Mouse (Mus musculus): ENCODE results near the gene Gzmm. TPM values are rescaled to one million over a fixed set of nuclear protein-coding genes. Genes with fewer than 3 reads are reported as not detected.

Gzmm gene
- polyA plus RNA-seq, 1 experiment from 2014 or later = 0.45 TPM

GRCm38 (mm10) chr10:79664131-79664665 is 24.6 kb upstream of the Gzmm start, which contains the start of gene Madcam1:
Madcam1 (plus strand) TSS chr10:79664559.
- H3K4me3 ChIP-seq (ENCODE audit: low read depth, low read length) = no peak within 1 kb of the TSS
- H3K4me1 ChIP-seq (ENCODE audit: control insufficient read depth, insufficient read depth, low read length) = no peaks in the 10 kb centered on the region
- no peaks in the 10 kb centered on the region for H3K27me3 ChIP-seq (ENCODE audit: control insufficient read depth, insufficient read depth, low read length)
- H3K27ac ChIP-seq (replicated peaks; ENCODE audit: low read depth, low read length) = no peak within 1 kb of the TSS
- no peak within 1 kb of the TSS for H3K9ac ChIP-seq (ENCODE audit: low read length)
- no peaks in the 10 kb centered on the region for H3K36me3 ChIP-seq (ENCODE audit: control insufficient read depth, insufficient read depth, low read length)
- peak; percentile 36; the same call in 1 of the 2 replicates for ATAC-seq (ENCODE audit: insufficient number of reproducible peaks, low FRiP score, low TSS enrichment, low read depth)
- peak; percentile 94 for DNase-seq (ENCODE audit: low spot score)
- 10% methylated on average over 13 of the region's 13 CpGs for WGBS
- H3K4me2 ChIP-seq (ENCODE audit: low read depth, severe bottlenecking) = no peak within 1 kb of the TSS
- no peaks in the 10 kb centered on the region for H3K9me3 ChIP-seq (ENCODE audit: control insufficient read depth, low read length)

- Histone ChIP-seq H3K9me3 (ENCODE audit: control insufficient read depth, low read length) (no peaks in the 10 kb centered on the region), H3K27ac (replicated peaks; ENCODE audit: low read depth, low read length) (no peak overlapping the region), H3K4me2 (ENCODE audit: low read depth, severe bottlenecking) (no peak overlapping the region), H3K36me3 (ENCODE audit: control insufficient read depth, insufficient read depth, low read length) (no peaks in the 10 kb centered on the region), H3K9ac (ENCODE audit: low read length) (no peak overlapping the region), H3K4me3 (ENCODE audit: low read depth, low read length) (no peak overlapping the region), H3K4me1 (ENCODE audit: control insufficient read depth, insufficient read depth, low read length) (peaks cover 2% of the 10 kb centered on the region), H3K27me3 (ENCODE audit: control insufficient read depth, insufficient read depth, low read length) (no peaks in the 10 kb centered on the region)
- ATAC-seq (ENCODE audit: insufficient number of reproducible peaks, low FRiP score, low TSS enrichment, low read depth) (no peak), DNase-seq (ENCODE audit: low spot score) (no peak)
- 82% methylated on average over 8 of the region's 8 CpGs for WGBS
Observed at GRCm38 (mm10) chr10:79665051-79665450, 23.8 kb upstream of the Gzmm start.

DNA sequence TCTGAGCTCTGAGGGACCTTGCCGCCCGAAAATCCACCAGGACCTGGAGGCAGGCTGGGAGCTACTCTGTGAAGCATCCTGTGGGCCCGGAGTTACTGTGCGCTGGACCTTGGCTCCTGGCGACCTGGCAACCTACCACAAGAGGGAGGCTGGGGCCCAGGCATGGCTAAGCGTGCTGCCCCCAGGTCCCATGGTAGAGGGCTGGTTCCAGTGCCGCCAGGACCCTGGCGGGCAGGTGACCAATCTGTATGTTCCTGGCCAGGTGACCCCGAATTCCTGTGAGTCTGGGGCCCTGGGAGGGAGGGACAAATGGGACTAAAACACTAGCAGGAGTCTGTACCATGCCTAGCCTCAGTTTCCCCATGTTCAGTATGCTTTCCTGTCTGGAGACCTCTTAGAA is 22.3 kb upstream of the Gzmm start:
- WGBS = 66% methylated on average over 9 of the region's 9 CpGs
- ATAC-seq (ENCODE audit: insufficient number of reproducible peaks, low FRiP score, low TSS enrichment, low read depth) = no peak
- no peak overlapping the region for H3K9ac ChIP-seq (ENCODE audit: low read length)

GRCm38 (mm10) chr10:79668076-79668475 is 20.7 kb upstream of the Gzmm start:
- ATAC-seq (ENCODE audit: insufficient number of reproducible peaks, low FRiP score, low TSS enrichment, low read depth) (no peak), DNase-seq (ENCODE audit: low spot score) (no peak)
- Histone ChIP-seq H3K4me3 (ENCODE audit: low read depth, low read length) (no peak overlapping the region; the same call in 1 of the 2 replicates), H3K27me3 (ENCODE audit: control insufficient read depth, insufficient read depth, low read length) (no peaks in the 10 kb centered on the region), H3K36me3 (ENCODE audit: control insufficient read depth, insufficient read depth, low read length) (peaks cover 3% of the 10 kb centered on the region; the same call in 1 of the 2 replicates), H3K9ac (ENCODE audit: low read length) (no peak overlapping the region), H3K4me1 (ENCODE audit: control insufficient read depth, insufficient read depth, low read length) (peaks cover 8% of the 10 kb centered on the region), H3K9me3 (ENCODE audit: control insufficient read depth, low read length) (no peaks in the 10 kb centered on the region), H3K4me2 (ENCODE audit: low read depth, severe bottlenecking) (no peak overlapping the region), H3K27ac (replicated peaks; ENCODE audit: low read depth, low read length) (no peak overlapping the region)
- 83% methylated on average over 5 of the region's 5 CpGs for WGBS

More for the DNA sequence above, 22.3 kb upstream of the Gzmm start:
- Histone ChIP-seq H3K4me2 (ENCODE audit: low read depth, severe bottlenecking) (no peak overlapping the region), H3K4me3 (ENCODE audit: low read depth, low read length) (no peak overlapping the region), H3K27me3 (ENCODE audit: control insufficient read depth, insufficient read depth, low read length) (no peaks in the 10 kb centered on the region), H3K27ac (replicated peaks; ENCODE audit: low read depth, low read length) (no peak overlapping the region), H3K36me3 (ENCODE audit: control insufficient read depth, insufficient read depth, low read length) (no peaks in the 10 kb centered on the region), H3K9me3 (ENCODE audit: control insufficient read depth, low read length) (no peaks in the 10 kb centered on the region), H3K4me1 (ENCODE audit: control insufficient read depth, insufficient read depth, low read length) (peaks cover 8% of the 10 kb centered on the region)
- DNase-seq (ENCODE audit: low spot score) = no peak

GRCm38 (mm10) chr10:79668771-79669575 is 19.8 kb upstream of the Gzmm start, which contains the start of gene Tpgs1:
Tpgs1 (plus strand) TSS chr10:79669369.
- Histone ChIP-seq H3K4me2 (ENCODE audit: low read depth, severe bottlenecking) (peak within 1 kb of the TSS; percentile 91), H3K36me3 (ENCODE audit: control insufficient read depth, insufficient read depth, low read length) (peaks cover 3% of the 10 kb centered on the region; the same call in 1 of the 2 replicates), H3K4me3 (ENCODE audit: low read depth, low read length) (peak within 1 kb of the TSS; percentile 98), H3K27me3 (ENCODE audit: control insufficient read depth, insufficient read depth, low read length) (no peaks in the 10 kb centered on the region), H3K9ac (ENCODE audit: low read length) (peak within 1 kb of the TSS; percentile 95), H3K9me3 (ENCODE audit: control insufficient read depth, low read length) (no peaks in the 10 kb centered on the region), H3K27ac (replicated peaks; ENCODE audit: low read depth, low read length) (peak within 1 kb of the TSS; percentile 95), H3K4me1 (ENCODE audit: control insufficient read depth, insufficient read depth, low read length) (peaks cover 8% of the 10 kb centered on the region)
- ATAC-seq (ENCODE audit: insufficient number of reproducible peaks, low FRiP score, low TSS enrichment, low read depth) (peak; percentile 74; the same call in 1 of the 2 replicates), DNase-seq (ENCODE audit: low spot score) (peak; percentile 92)
- WGBS = under 1% methylated on average over 45 of the region's 45 CpGs

DNA sequence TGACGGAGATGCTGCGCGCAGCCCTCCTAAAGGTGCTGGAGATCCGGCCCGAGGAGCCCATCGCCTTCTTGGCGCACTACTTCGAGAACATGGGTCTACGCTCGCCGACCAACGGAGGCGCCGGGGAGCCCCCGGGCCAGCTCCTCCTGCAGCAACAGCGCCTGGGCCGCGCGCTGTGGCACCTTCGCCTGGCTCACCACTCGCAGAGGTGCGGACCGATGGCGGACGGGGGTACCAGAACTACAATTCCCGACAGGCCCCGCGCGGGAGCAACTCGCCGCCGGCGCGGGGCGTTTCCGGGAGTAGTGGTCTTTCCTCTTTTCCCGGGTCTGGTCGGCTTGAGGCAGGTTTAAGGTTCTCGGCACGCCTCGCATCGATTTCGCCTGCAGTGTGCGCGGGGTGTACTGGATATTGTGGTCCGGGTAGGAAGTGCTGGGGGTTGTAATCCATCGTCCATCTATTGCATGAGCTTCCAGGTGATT is 19.2 kb upstream of the Gzmm start:
- ATAC-seq (ENCODE audit: insufficient number of reproducible peaks, low FRiP score, low TSS enrichment, low read depth) (peak; percentile 49; the same call in 1 of the 2 replicates), DNase-seq (ENCODE audit: low spot score) (peak; percentile 91)
- Histone ChIP-seq H3K9me3 (ENCODE audit: control insufficient read depth, low read length) (no peaks in the 10 kb centered on the region), H3K4me2 (ENCODE audit: low read depth, severe bottlenecking) (peak overlapping the region; percentile 91), H3K9ac (ENCODE audit: low read length) (peak overlapping the region; percentile 95), H3K4me3 (ENCODE audit: low read depth, low read length) (peak overlapping the region; percentile 98), H3K36me3 (ENCODE audit: control insufficient read depth, insufficient read depth, low read length) (peaks cover 3% of the 10 kb centered on the region; the same call in 1 of the 2 replicates), H3K4me1 (ENCODE audit: control insufficient read depth, insufficient read depth, low read length) (peaks cover 8% of the 10 kb centered on the region), H3K27ac (replicated peaks; ENCODE audit: low read depth, low read length) (peak overlapping the region; percentile 95), H3K27me3 (ENCODE audit: control insufficient read depth, insufficient read depth, low read length) (no peaks in the 10 kb centered on the region)
- WGBS = 0% methylated on average over 47 of the region's 47 CpGs

- DNase-seq (ENCODE audit: low spot score) (no peak), ATAC-seq (ENCODE audit: insufficient number of reproducible peaks, low FRiP score, low TSS enrichment, low read depth) (0 out of 2 replicates have a peak, but pooled peaks have one; percentile 7)
- peak overlapping the region; percentile 91 for H3K4me2 ChIP-seq (ENCODE audit: low read depth, severe bottlenecking)
- WGBS = 36% methylated on average over 15 of the region's 15 CpGs
- peaks cover 3% of the 10 kb centered on the region; the same call in 1 of the 2 replicates for H3K36me3 ChIP-seq (ENCODE audit: control insufficient read depth, insufficient read depth, low read length)
- H3K4me3 ChIP-seq (ENCODE audit: low read depth, low read length) = peak overlapping the region; percentile 98
- 0 out of 2 replicates have a peak, but pooled peaks cover 1% of the 10 kb centered on the region for H3K9me3 ChIP-seq (ENCODE audit: control insufficient read depth, low read length)
- peaks cover 8% of the 10 kb centered on the region for H3K4me1 ChIP-seq (ENCODE audit: control insufficient read depth, insufficient read depth, low read length)
- H3K27ac ChIP-seq (replicated peaks; ENCODE audit: low read depth, low read length) = peak overlapping the region; percentile 95
- H3K9ac ChIP-seq (ENCODE audit: low read length) = peak overlapping the region; percentile 95
- no peaks in the 10 kb centered on the region for H3K27me3 ChIP-seq (ENCODE audit: control insufficient read depth, insufficient read depth, low read length)
Observed at GRCm38 (mm10) chr10:79670071-79670888, 18.5 kb upstream of the Gzmm start.

Data from limb, embryonic 11.5 days (tissue).